Mouse (Mus musculus) midbrain, embryonic 12.5 days (tissue): ENCODE results near the gene Spats2l. TPM values are rescaled to one million over a fixed set of nuclear protein-coding genes. Genes with fewer than 3 reads are reported as not detected.

Source experiments
- ATAC-seq: fragments of 200-750 bp; cut with Nextera tagmentation; 2 replicates; pipeline ENCODE4 v1.8.0; 2017; ENCODE audit warnings: low read depth, moderate TSS enrichment, moderate library complexity; ENCODE audit not compliant: low FRiP score
- H3K27ac ChIP-seq: fragments of 300-500 bp; sonication (generic); replicated peaks from 2 replicates; pipeline ENCODE4 v1.5.1; 2016; ENCODE audit warnings: mild to moderate bottlenecking
- H3K27me3 ChIP-seq: fragments of 300-500 bp; sonication (generic); 2 replicates; pipeline ENCODE4 v1.6.1; 2016; ENCODE audit warnings: mild to moderate bottlenecking
- H3K36me3 ChIP-seq: fragments of 300-500 bp; sonication (generic); 2 replicates; pipeline ENCODE4 v1.6.1; 2016
- H3K4me1 ChIP-seq: fragments of 300-500 bp; sonication (generic); 2 replicates; pipeline ENCODE4 v1.6.1; 2016
- H3K4me2 ChIP-seq: fragments of 300-500 bp; sonication (generic); replicated peaks from 2 replicates; pipeline ENCODE4 v1.6.1; 2016; ENCODE audit warnings: mild to moderate bottlenecking, moderate library complexity
- H3K4me3 ChIP-seq: fragments of 300-500 bp; sonication (generic); 2 replicates; pipeline ENCODE4 v1.5.1; 2016; ENCODE audit warnings: mild to moderate bottlenecking
- H3K9ac ChIP-seq: fragments of 300-500 bp; sonication (generic); replicated peaks from 2 replicates; pipeline ENCODE4 v1.6.1; 2016; ENCODE audit warnings: mild to moderate bottlenecking, moderate library complexity
- H3K9me3 ChIP-seq: fragments of 300-500 bp; sonication (generic); 2 replicates; pipeline ENCODE4 v1.6.1; 2016; ENCODE audit warnings: mild to moderate bottlenecking
- WGBS: fragments of 180-500 bp; shearing (Covaris S2); methylation state at CpG from one replicate; pipeline ENCODE4 v1.1.7; 2016; 5-methylcytosine and 5-hydroxymethylcytosine counted together
- polyA plus RNA-seq: library from polyadenylated mRNA; unstranded; fragments of >200 nt; fragmentation: Nextera tagmentation; extraction: Ambion mirVana; gene quantifications from 2 replicates; pipeline ENCODE4 v1.2.1, GENCODE M21; 2016

Spats2l gene
- polyA plus RNA-seq, 1 experiment from 2014 or later: 62.3 TPM

DNA sequence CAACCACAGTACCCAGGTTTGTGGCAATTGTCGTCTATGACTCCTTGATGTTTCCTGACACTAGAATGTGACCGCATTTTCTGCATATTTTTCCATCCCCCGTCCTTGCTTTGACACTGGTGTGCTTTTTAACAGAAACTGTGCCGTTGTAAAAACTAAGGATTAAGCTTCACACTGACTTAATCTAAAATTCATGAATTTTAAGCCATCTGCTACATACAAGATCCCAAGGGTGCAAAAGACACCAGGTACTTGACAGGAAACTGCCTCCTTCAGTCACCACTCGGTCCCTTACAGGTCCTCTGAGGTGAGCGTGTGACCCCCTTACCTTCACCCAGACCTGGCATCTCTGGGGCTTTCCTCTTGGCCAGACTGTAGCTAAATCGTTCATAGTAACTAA lies 129.8 kb downstream of the Spats2l start:
- Histone ChIP-seq H3K27me3 (no peaks in the 10 kb centered on the region), H3K4me2 (no peak overlapping the region), H3K36me3 (peaks cover 12% of the 10 kb centered on the region; the same call in 1 of the 2 replicates), H3K4me3 (no peak overlapping the region), H3K9ac (no peak overlapping the region), H3K4me1 (no peaks in the 10 kb centered on the region), H3K27ac (no peak overlapping the region), H3K9me3 (no peaks in the 10 kb centered on the region)
- no peak for ATAC-seq
- WGBS: 72% methylated on average over 7 of the region's 7 CpGs

DNA sequence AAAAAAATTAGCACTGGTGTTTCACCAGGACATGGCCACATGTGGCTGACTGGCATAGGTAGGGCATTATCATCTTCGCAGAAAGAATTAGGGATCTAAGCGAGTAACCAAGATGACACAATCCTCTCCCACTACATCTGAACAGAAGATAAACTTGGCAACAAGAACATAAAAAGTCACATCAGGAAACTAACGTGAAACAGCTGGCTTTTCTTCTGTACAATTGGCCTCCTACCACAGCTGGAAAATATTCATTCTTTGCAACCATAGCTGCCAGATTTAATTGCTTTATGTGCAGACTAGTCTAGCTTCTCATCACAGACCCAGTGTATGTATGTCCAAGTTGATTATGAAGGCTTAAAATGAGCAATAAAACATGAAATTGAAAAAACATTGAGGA lies 131.9 kb downstream of the Spats2l start:
- no peak overlapping the region for H3K4me3 ChIP-seq
- H3K36me3 ChIP-seq: peaks cover 12% of the 10 kb centered on the region
- ATAC-seq: no peak
- WGBS: 88% methylated on average over 3 of the region's 3 CpGs
- no peaks in the 10 kb centered on the region for H3K9me3 ChIP-seq
- H3K9ac ChIP-seq: no peak overlapping the region
- H3K4me1 ChIP-seq: no peaks in the 10 kb centered on the region
- no peak overlapping the region for H3K4me2 ChIP-seq
- no peaks in the 10 kb centered on the region for H3K27me3 ChIP-seq
- H3K27ac ChIP-seq: no peak overlapping the region

DNA sequence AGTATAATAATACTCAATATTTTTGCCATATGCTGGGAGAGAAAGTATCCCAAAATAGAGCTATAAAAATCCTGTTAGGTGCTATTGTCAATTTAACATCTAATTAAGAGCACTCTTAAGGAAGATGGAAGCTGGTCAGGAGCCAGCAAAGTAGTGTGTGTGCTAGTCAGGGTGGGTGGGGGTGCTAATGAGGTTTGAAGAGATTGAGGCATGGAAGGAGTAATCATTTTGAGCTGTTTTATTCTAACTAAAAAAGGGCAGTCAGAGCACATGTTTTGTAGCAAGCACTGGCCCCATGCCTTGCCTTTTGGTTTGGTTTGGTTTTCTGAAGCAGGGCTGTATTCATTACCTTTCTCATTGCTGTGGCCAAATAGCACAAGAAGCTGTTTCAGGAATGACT lies 132.3 kb downstream of the Spats2l start:
- no peak overlapping the region for H3K4me3 ChIP-seq
- H3K36me3 ChIP-seq: peaks cover 11% of the 10 kb centered on the region
- no peaks in the 10 kb centered on the region for H3K4me1 ChIP-seq
- no peak overlapping the region for H3K27ac ChIP-seq
- no peak for ATAC-seq
- H3K9ac ChIP-seq: no peak overlapping the region
- H3K4me2 ChIP-seq: no peak overlapping the region
- H3K9me3 ChIP-seq: no peaks in the 10 kb centered on the region
- no peaks in the 10 kb centered on the region for H3K27me3 ChIP-seq

DNA sequence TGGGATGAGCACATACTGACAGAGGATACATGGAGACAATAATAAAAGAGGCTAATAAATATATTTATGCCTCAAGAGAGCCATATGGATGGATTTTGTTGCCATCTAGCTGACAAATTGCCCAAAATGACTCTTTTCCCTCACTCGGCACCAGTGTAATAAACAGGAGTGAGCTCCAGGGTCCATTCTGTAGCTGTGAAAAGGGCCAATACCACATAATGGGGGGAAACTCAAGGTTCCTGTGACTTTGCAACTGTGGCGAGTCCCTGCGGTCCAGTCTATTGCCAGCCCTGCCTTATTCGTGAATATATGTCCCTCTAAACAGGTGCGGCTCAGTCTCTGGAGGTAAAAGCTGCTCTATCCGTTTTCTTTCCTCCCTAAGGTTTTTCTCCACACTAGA lies 137.6 kb downstream of the Spats2l start:
- WGBS: 79% methylated on average over 6 of the region's 6 CpGs
- Histone ChIP-seq H3K9ac (no peak overlapping the region), H3K27me3 (no peaks in the 10 kb centered on the region), H3K9me3 (no peaks in the 10 kb centered on the region), H3K36me3 (peaks cover 4% of the 10 kb centered on the region; the same call in 1 of the 2 replicates), H3K27ac (no peak overlapping the region), H3K4me1 (no peaks in the 10 kb centered on the region), H3K4me2 (no peak overlapping the region), H3K4me3 (no peak overlapping the region)
- ATAC-seq: no peak

DNA sequence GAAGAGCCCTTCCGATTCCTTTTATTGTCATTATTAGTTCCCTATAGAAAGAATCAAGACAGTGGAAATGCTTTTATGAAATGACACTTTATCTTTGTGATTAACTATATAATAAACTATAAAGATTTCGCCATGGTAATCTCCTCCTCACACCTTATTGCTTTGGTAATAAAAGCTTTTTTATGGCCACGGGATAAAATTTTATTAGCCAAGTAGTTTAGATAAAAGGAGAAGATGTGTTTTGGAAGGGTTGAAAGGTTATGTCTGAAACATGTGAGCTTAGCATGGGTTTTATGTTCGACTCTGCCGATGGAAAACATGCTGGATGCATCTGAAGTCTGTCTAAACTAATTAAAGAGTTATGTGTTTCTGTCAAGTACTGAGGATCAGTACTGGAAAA lies 143.4 kb downstream of the Spats2l start:
- Histone ChIP-seq H3K27me3 (no peaks in the 10 kb centered on the region), H3K4me1 (no peaks in the 10 kb centered on the region), H3K9me3 (no peaks in the 10 kb centered on the region), H3K4me2 (no peak overlapping the region), H3K27ac (no peak overlapping the region), H3K36me3 (0 out of 2 replicates have a peak, but pooled peaks cover 5% of the 10 kb centered on the region), H3K9ac (no peak overlapping the region), H3K4me3 (no peak overlapping the region)
- 92% methylated on average over 5 of the region's 5 CpGs for WGBS
- ATAC-seq: no peak

DNA sequence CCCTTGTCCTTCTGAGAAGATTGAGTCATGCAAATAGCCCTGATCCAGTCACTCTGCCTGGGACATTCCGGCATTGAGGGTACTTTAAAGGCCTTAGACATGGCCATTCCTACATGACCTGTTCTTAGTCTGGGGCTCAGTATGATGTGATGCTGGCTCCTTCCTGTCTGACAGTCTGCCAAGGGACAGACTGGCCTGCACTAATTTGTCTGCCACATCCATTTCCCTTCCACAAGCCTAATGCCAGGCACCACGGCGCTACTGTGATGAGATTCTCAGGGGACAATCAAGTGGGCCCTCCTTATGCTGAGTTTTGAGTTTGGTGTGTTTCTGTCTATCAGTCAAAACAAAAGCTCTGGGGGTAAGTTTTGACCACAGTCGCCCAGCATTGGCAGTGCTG lies 144.6 kb downstream of the Spats2l start:
- no peaks in the 10 kb centered on the region for H3K4me1 ChIP-seq
- no peak overlapping the region for H3K9ac ChIP-seq
- WGBS: 91% methylated on average over 4 of the region's 4 CpGs
- no peaks in the 10 kb centered on the region for H3K27me3 ChIP-seq
- H3K36me3 ChIP-seq: peaks cover 7% of the 10 kb centered on the region; the same call in 1 of the 2 replicates
- no peak overlapping the region for H3K4me3 ChIP-seq
- no peak for ATAC-seq
- no peak overlapping the region for H3K4me2 ChIP-seq
- no peaks in the 10 kb centered on the region for H3K9me3 ChIP-seq
- no peak overlapping the region for H3K27ac ChIP-seq

DNA sequence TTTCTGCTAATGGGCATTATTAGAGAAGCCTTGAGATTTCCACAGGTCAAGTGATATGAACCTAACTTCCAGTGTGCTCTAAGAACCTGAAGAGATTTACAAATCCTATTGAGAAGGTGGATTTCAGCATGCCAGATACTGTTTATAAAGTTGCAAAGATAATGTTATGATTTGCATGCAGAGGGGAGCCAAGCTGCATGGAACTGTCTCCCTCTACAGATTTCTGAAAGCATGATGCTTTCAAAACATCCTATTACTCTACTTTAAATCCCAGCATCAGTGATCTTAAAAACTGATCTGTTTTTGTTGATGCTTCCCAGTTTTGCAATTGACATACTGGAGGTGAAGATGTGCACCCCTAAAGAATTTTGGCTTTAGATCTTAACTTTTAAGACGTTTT lies 160.3 kb downstream of the Spats2l start:
- H3K36me3 ChIP-seq: no peaks in the 10 kb centered on the region
- 54% methylated on average over 1 of the region's 1 CpGs for WGBS
- no peak for ATAC-seq

DNA sequence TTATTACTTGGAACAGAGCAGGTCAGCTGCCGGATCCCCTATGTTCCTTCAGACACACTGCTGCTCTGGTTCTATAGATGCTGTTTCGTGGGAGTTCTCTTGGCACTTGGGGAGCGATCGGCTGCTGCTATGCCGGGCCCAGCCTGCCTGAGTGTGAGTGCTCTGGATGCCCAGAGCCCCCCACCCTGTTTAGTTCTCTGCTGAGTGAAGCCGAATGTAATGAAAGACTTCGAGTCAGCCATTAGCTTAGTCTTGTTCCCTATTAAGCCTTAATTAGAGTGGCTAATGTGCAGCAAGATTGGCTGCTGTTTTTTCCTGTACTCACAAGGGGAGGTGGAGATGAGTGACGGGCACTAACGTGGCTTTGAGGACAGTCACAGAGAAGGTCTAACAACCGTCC lies 166.7 kb downstream of the Spats2l start:
- Histone ChIP-seq H3K4me1 (peaks cover 16% of the 10 kb centered on the region), H3K9me3 (no peaks in the 10 kb centered on the region), H3K4me3 (no peak overlapping the region), H3K4me2 (no peak overlapping the region), H3K9ac (no peak overlapping the region), H3K27ac (no peak overlapping the region), H3K27me3 (no peaks in the 10 kb centered on the region), H3K36me3 (peaks cover 9% of the 10 kb centered on the region; the same call in 1 of the 2 replicates)
- WGBS: 64% methylated on average over 10 of the region's 10 CpGs
- ATAC-seq: no peak

More for the DNA sequence above, 160.3 kb downstream of the Spats2l start:
- no peak overlapping the region for H3K4me2 ChIP-seq
- H3K4me1 ChIP-seq: no peaks in the 10 kb centered on the region
- H3K27me3 ChIP-seq: no peaks in the 10 kb centered on the region
- no peak overlapping the region for H3K27ac ChIP-seq
- no peak overlapping the region for H3K4me3 ChIP-seq
- H3K9ac ChIP-seq: no peak overlapping the region
- no peaks in the 10 kb centered on the region for H3K9me3 ChIP-seq

DNA sequence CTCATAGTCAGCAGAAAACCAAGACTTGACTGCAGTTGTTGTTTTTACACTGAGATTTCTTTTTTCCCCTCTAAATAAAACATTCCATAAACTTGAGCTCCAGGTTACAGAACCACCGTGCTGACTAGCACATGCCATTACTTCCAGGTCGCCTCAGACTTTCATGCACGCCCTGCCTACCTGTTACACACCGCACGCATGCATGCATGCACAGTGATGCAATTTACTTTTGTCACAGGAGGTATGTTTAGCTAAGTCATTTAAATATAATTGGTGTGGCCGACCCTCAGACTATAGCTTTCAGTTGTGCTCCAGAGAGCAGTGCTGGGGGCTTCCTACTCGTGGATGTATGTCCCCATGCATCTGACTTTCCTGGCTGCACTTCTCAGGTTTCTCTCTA lies 167.1 kb downstream of the Spats2l start:
- no peaks in the 10 kb centered on the region for H3K27me3 ChIP-seq
- no peaks in the 10 kb centered on the region for H3K9me3 ChIP-seq
- H3K4me3 ChIP-seq: no peak overlapping the region
- no peak overlapping the region for H3K9ac ChIP-seq
- H3K4me2 ChIP-seq: no peak overlapping the region
- no peak for ATAC-seq
- peaks cover 9% of the 10 kb centered on the region; the same call in 1 of the 2 replicates for H3K36me3 ChIP-seq
- 0 out of 2 replicates have a peak overlapping the region, but pooled peaks have one; percentile 42 for H3K27ac ChIP-seq
- 69% methylated on average over 7 of the region's 7 CpGs for WGBS
- peaks cover 16% of the 10 kb centered on the region for H3K4me1 ChIP-seq

DNA sequence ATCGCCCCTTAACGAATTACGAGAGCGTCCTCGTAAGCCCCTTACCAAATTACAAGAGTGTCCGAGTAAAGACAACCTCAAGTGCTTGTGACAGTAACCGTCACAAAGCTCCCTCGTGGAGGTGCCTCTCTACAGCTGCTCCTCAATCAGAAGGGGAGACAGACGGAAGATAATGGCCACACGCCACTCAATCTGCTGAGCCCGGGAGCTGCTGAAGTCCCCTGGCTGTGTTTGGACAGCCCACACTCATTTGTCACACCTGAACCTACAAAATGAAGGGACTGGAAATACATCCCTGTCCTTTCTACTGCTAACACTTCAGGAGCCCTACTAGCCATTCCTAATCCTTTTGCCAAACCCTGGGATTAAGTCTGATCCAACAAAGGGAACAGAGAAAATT lies 167.8 kb downstream of the Spats2l start:
- ATAC-seq: no peak
- Histone ChIP-seq H3K4me3 (no peak overlapping the region), H3K4me2 (no peak overlapping the region), H3K9ac (no peak overlapping the region), H3K4me1 (peaks cover 16% of the 10 kb centered on the region), H3K27ac (0 out of 2 replicates have a peak overlapping the region, but pooled peaks have one; percentile 42), H3K9me3 (no peaks in the 10 kb centered on the region), H3K36me3 (peaks cover 9% of the 10 kb centered on the region; the same call in 1 of the 2 replicates), H3K27me3 (no peaks in the 10 kb centered on the region)
- 45% methylated on average over 11 of the region's 11 CpGs for WGBS

DNA sequence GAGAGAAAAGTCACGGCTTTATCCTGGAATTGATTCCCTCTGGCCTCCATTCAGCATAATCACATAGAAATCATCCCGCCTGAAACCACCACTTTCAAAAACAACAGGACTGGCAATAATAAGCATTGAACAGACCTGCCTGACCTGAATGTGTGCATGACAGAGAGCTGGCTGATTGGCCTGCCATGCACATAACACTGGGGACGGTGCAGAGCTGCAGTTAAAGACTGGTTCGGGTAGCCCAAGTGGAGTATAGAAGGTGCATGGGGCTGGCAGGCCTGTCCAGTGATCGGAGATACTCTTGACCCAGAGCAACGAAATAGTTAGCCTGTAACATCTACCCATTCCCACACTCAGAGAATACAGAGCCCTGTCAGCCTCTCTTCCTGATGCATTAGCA lies 168.3 kb downstream of the Spats2l start:
- H3K4me1 ChIP-seq: peaks cover 16% of the 10 kb centered on the region
- H3K4me3 ChIP-seq: no peak overlapping the region
- ATAC-seq: peak; percentile 19; the same call in 1 of the 2 replicates
- H3K36me3 ChIP-seq: peaks cover 9% of the 10 kb centered on the region; the same call in 1 of the 2 replicates
- H3K9ac ChIP-seq: no peak overlapping the region
- 57% methylated on average over 6 of the region's 6 CpGs for WGBS
- no peaks in the 10 kb centered on the region for H3K9me3 ChIP-seq
- H3K27me3 ChIP-seq: no peaks in the 10 kb centered on the region
- no peak overlapping the region for H3K27ac ChIP-seq
- H3K4me2 ChIP-seq: no peak overlapping the region

DNA sequence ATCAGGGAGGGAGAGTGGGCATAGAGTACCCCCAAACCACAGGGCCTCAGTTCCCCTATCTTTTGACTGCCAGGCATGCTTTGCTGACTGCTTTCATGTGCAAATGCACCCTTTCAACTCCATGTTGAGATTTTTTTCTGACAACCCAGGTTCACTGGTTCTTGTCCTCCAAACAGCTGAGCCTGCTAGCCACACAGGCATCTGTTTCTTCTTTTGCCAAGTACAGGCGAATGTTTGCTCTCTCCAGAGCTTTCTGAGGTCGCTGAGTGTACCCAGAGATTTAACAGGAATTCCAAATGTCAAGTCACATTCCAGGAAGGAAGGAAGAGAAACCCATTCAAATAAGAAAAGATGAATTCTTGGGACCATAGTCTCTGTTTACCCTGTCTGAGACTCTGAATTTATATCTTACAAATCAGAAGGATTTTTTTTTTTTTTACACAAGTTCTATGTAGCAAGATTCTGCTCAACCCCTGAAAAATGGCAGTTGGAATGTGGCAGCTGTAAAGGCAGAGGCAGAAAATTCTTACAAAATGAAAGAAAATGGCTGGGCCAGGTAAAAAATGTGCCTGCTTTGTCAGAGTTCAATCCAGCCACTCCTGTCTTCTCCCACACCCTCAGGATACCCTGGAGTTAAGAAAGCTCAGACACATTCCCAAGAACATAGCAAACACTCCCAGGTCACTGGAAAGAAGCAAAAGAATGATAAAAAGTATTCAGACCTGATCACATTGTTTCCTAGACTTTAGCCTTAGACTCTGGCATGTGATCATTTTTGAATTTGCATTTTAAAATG lies 173.8 kb downstream of the Spats2l start:
- no peaks in the 10 kb centered on the region for H3K9me3 ChIP-seq
- no peak for ATAC-seq
- H3K4me2 ChIP-seq: no peak overlapping the region
- H3K27ac ChIP-seq: 0 out of 2 replicates have a peak overlapping the region, but pooled peaks have one; percentile 1
- peaks cover 17% of the 10 kb centered on the region for H3K4me1 ChIP-seq
- H3K36me3 ChIP-seq: peaks cover 9% of the 10 kb centered on the region; the same call in 1 of the 2 replicates
- H3K4me3 ChIP-seq: no peak overlapping the region
- H3K27me3 ChIP-seq: no peaks in the 10 kb centered on the region
- no peak overlapping the region for H3K9ac ChIP-seq
- WGBS: 19% methylated on average over 2 of the region's 2 CpGs
